Comparison of ENCODE assay signal across 8 mouse cellular contexts in genomic region chr4:131921461-131922346, GRCm38 (mm10). TPM values are rescaled to one million over a fixed set of nuclear protein-coding genes. Genes with fewer than 3 reads are reported as not detected.
DNase-seq lines count a peak whose midpoint lies in the region; ATAC-seq lines count a peak whose summit lies in the region.

Tmem200b (plus strand) TSS chr4:131921771.

- peaks cover 6% of the 10 kb centered on the region; the same call in 1 of the 2 replicates for H3K36me3 ChIP-seq in heart, embryonic 11.5 days (ENCODE audit: control insufficient read depth, insufficient read depth, low read length)

- no peak; the same call in 1 of the 2 replicates for ATAC-seq in heart, embryonic 11.5 days (replicated peaks; ENCODE audit: insufficient number of reproducible peaks, low FRiP score, low TSS enrichment)

- no peaks in the 10 kb centered on the region for H3K9me3 ChIP-seq in heart, embryonic 11.5 days (replicated peaks; ENCODE audit: control insufficient read depth, low read length)

- peak within 1 kb of the TSS; percentile 71 for H3K4me3 ChIP-seq in heart, embryonic 11.5 days (ENCODE audit: low read depth, low read length)

- H3K4me2 ChIP-seq in heart, embryonic 11.5 days: peak within 1 kb of the TSS; percentile 86

- DNase-seq in left cerebral cortex, adult 18-20 months (ENCODE audit: low spot score in 2 of 2): peak; percentile 53 to 59
- DNase-seq in left cerebral cortex, postnatal 4 days: no peak
- peak; percentile 43 for DNase-seq in adrenal gland, postnatal 10 days
- DNase-seq in kidney, postnatal 36 days: peak; percentile 43 to 52
- peak; percentile 54 for DNase-seq in neural tube, embryonic 10.5 days (ENCODE audit: extremely low spot score, low spot score)
- no peak for DNase-seq in spleen, postnatal 36 days (ENCODE audit: low spot score in 2 of 2)
- DNase-seq in cerebellum, postnatal 36 days: no peak

- peaks cover 69% of the 10 kb centered on the region for H3K4me1 ChIP-seq in heart, embryonic 11.5 days (ENCODE audit: control insufficient read depth, insufficient read depth, low read length)

- peak within 1 kb of the TSS; percentile 89 for H3K27ac ChIP-seq in heart, embryonic 11.5 days (ENCODE audit: low read depth, low read length)

- 1% methylated on average over 114 of the region's 130 CpGs for WGBS in heart, embryonic 11.5 days (ENCODE audit: insufficient replicate concordance)

- H3K9ac ChIP-seq in heart, embryonic 11.5 days (ENCODE audit: low read depth, low read length): peak within 1 kb of the TSS; percentile 91

- intact Hi-C loops in left cerebral cortex, postnatal 4 days (cut with DNase I): no loop called here

- peaks cover 18% of the 10 kb centered on the region; the same call in 1 of the 2 replicates for H3K27me3 ChIP-seq in heart, embryonic 11.5 days (ENCODE audit: control insufficient read depth, insufficient read depth, low read length)

RNA-seq across cellular contexts. Expression of gene Tmem200b, which starts in this region (rescaled TPM):
- 10 to 100 TPM in 1 of 2 experiments, 1 to 10 TPM in 1; 8.4 to 13.5 TPM for total RNA-seq in left cerebral cortex, adult 18-20 months (2021)
- total RNA-seq in left cerebral cortex, postnatal 4 days (2021): 1 to 10 TPM; 1.2 to 1.6 TPM
- 1 to 10 TPM; 7.4 to 9.4 TPM for total RNA-seq in adrenal gland, postnatal 10 days (2021)
- polyA plus RNA-seq in heart, embryonic 11.5 days (2014; fragmentation: Nextera tagmentation; extraction: Ambion mirVana): 3.3 and 4.1 TPM in 2 replicates

Comparison
In these comparisons a context has a peak if more than half of its experiments do, and no peak if none do; other contexts are left out.
1. DNase-seq: peak in left cerebral cortex, adult 18-20 months (2 of 2), adrenal gland, postnatal 10 days (single experiment), kidney, postnatal 36 days (2 of 2) and neural tube, embryonic 10.5 days (single experiment); none in left cerebral cortex, postnatal 4 days (single experiment), spleen, postnatal 36 days (0 of 2) and cerebellum, postnatal 36 days (0 of 2).